Mouse (Mus musculus): Measurements from ENCODE around the gene Selenoh.

DNA sequence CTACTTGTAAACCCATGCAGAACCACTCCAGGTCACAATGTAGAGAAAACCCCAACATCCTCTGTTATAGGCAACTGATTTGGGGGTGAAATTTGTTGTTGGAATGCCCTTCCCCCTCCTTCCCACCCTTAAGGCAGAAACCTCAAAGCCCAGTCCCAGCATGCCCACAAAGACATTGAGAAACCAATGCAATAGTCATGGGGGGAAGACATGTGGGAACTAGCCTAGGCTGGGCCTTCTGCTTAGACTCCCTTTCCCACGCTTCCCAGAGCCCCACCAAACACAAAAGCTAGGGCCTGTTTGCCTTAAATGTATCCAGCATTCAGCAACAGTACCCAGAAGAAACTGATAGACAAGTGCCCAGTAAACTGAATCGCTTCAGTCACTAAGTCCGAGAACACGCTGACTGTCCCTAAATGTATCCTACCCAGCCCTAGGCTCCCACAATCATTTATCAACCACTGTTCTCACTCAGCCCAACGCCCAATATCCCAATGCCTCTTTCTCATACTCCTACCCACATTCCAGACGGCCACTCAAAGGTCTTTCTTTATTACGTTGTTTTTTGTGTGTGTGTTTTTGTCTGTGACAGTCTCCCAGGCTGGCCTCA is 44.1 kb downstream of the Selenoh start:
- no peak for TF ChIP-seq CTCF (IDR thresholded peaks at IDR 0.05; ENCODE audit: low read depth, low read length)
- TF ChIP-seq POLR2AphosphoS5 (IDR thresholded peaks at IDR 0.05; ENCODE audit: insufficient replicate concordance, low read depth, low read length), result no peak

All from G1E (cell line).